Mouse (Mus musculus): Measurements from ENCODE around the gene Uprt. TPM values are rescaled to one million over a fixed set of nuclear protein-coding genes. Genes with fewer than 3 reads are reported as not detected.

Uprt gene
- polyA plus RNA-seq (2014; fragmentation: Nextera tagmentation; extraction: Ambion mirVana), result 2.6 and 2.8 TPM in 2 replicates

DNA sequence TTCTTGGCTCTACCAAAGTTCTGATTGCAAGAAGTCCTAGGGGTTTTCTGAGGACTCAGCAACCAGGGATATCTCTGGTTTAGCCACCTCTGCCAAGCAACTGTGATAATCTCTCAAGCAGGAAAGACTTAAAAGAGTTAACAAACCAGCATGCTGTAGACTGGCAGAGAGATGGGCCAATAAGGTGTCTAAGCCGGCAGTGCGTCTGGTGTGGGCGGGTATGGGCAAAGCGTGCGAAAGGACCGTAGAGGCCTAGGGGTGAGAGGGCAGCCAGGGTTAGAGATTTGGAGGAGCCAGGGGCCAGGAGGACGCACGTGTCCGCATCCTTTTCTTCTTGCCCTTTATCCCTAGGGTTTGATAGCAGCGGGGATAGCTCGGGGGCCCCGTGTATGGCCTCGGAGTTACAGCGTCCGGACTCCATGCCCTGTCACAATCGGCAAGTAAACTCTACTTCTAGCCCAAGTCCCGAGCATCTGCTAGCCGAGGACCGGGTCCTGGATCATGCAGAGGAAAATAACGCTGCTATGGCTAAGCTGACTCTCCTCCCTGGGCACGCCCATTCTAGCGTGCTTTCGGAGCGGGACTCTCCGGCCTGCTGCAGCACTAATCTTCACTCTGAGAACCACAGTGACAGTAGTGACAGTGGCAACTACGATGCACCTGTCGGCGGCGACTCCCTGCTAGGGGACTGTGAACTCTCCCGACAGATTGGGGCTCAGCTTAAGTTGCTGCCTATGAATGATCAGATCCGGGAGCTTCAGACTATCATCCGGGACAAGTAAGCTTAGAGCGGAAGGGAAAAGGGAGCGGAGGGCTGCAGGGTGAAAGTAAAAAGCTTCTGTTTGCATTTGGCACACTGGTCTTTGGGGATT is at the start of gene Uprt:
Gene Uprt, plus strand, starts transcription at position 247 of the 872 bp plus-strand sequence.
- no peaks in the 10 kb centered on the region for H3K9me3 ChIP-seq (ENCODE audit: control insufficient read depth, low read length)
- WGBS, result 20% methylated on average over 34 of the region's 34 CpGs
- no peaks in the 10 kb centered on the region for H3K36me3 ChIP-seq (ENCODE audit: control insufficient read depth, insufficient read depth, low read length)
- peak within 1 kb of the TSS; percentile 68 for H3K27ac ChIP-seq (replicated peaks; ENCODE audit: low read depth, low read length)
- H3K4me1 ChIP-seq (ENCODE audit: control insufficient read depth, insufficient read depth, low read length), result no peaks in the 10 kb centered on the region
- peak; percentile 86 for DNase-seq
- no peaks in the 10 kb centered on the region; the same call in 1 of the 2 replicates for H3K27me3 ChIP-seq (ENCODE audit: control insufficient read depth, insufficient read depth, low read length)
- ATAC-seq (ENCODE audit: low FRiP score, low TSS enrichment), result peak; percentile 97
- peak within 1 kb of the TSS; percentile 56 for H3K4me2 ChIP-seq (ENCODE audit: low read length)
- peak within 1 kb of the TSS; percentile 54 for H3K4me3 ChIP-seq (replicated peaks; ENCODE audit: low read depth, low read length)
- peak within 1 kb of the TSS; percentile 53 for H3K9ac ChIP-seq (replicated peaks; ENCODE audit: low read length)

DNA sequence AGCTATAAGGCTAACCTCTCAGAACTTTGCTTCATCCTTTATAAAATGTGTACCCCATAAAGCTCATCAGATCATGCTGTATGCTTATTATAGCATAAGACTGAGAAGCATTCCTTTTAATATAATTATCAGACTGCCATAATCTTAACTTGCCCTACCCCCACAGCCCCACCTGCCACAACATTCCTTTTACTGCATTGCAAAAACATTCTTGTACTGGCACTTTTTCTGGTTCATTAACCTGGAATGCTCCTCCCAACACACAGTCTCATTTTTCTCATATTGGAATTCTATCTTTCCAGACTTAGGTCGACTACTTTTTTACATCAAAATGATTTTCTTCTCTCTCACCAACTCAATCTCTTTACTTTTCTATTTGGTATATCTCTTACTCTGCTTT is 49.2 kb upstream of the Uprt start:
- DNase-seq, result no peak
- Histone ChIP-seq H3K9me3 (ENCODE audit: control insufficient read depth, low read length) (no peaks in the 10 kb centered on the region), H3K27me3 (ENCODE audit: control insufficient read depth, insufficient read depth, low read length) (no peaks in the 10 kb centered on the region), H3K9ac (replicated peaks; ENCODE audit: low read length) (no peak overlapping the region), H3K4me1 (ENCODE audit: control insufficient read depth, insufficient read depth, low read length) (no peaks in the 10 kb centered on the region), H3K4me2 (ENCODE audit: low read length) (no peak overlapping the region), H3K36me3 (ENCODE audit: control insufficient read depth, insufficient read depth, low read length) (no peaks in the 10 kb centered on the region), H3K27ac (replicated peaks; ENCODE audit: low read depth, low read length) (no peak overlapping the region), H3K4me3 (replicated peaks; ENCODE audit: low read depth, low read length) (no peak overlapping the region)
- ATAC-seq (ENCODE audit: low FRiP score, low TSS enrichment), result no peak
- WGBS, result 49% methylated on average over 1 of the region's 1 CpGs

DNA sequence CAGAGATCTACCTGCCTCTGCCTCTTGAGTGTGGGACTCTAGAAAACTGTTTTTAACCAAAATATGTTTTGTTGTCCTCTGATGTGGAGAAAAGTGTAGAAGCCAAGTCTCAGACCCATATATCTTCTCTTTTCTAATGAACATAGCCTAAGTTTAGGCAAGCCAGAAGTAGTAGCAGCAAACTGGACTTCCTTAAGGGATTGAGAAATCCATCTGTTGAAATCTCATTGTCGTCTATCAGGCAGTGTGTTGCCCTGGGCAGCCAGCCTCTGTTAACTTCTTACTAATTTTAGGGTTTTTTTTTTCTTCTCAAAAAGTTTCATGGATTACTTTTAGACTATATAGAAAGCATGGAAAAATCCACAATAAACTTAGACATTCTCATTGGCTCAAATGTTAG is 30.2 kb upstream of the Uprt start:
- Histone ChIP-seq H3K4me1 (ENCODE audit: control insufficient read depth, insufficient read depth, low read length) (no peaks in the 10 kb centered on the region), H3K27me3 (ENCODE audit: control insufficient read depth, insufficient read depth, low read length) (0 out of 2 replicates have a peak, but pooled peaks cover 4% of the 10 kb centered on the region), H3K9me3 (ENCODE audit: control insufficient read depth, low read length) (no peaks in the 10 kb centered on the region), H3K9ac (replicated peaks; ENCODE audit: low read length) (no peak overlapping the region), H3K4me2 (ENCODE audit: low read length) (no peak overlapping the region), H3K27ac (replicated peaks; ENCODE audit: low read depth, low read length) (no peak overlapping the region), H3K4me3 (replicated peaks; ENCODE audit: low read depth, low read length) (no peak overlapping the region), H3K36me3 (ENCODE audit: control insufficient read depth, insufficient read depth, low read length) (no peaks in the 10 kb centered on the region)
- 79% methylated on average over 1 of the region's 1 CpGs for WGBS
- ATAC-seq (ENCODE audit: low FRiP score, low TSS enrichment) (no peak), DNase-seq (no peak)

DNA sequence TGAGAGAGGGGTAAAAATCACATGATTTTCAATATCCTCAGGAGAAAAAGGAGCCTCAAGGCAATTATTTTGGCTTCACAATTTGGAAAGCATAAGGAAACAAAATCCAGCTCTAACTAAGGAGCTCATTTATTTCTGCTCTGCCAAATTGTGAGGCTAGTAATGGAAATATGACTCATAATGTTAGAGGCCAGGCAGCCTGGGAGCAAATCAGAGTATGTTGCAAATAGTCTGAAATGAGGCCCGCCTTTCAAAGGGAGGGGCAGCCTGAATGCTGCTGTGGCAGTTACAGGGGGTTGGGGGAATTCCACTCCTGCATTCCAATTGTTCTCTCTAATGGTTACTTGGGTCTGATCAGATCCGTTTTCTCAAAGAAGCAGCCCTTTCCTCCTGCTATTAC is 20.9 kb upstream of the Uprt start:
- H3K9ac ChIP-seq (replicated peaks; ENCODE audit: low read length), result no peak overlapping the region
- 38% methylated on average over 2 of the region's 2 CpGs for WGBS
- H3K27me3 ChIP-seq (ENCODE audit: control insufficient read depth, insufficient read depth, low read length), result no peaks in the 10 kb centered on the region
- H3K27ac ChIP-seq (replicated peaks; ENCODE audit: low read depth, low read length), result no peak overlapping the region
- no peaks in the 10 kb centered on the region for H3K4me1 ChIP-seq (ENCODE audit: control insufficient read depth, insufficient read depth, low read length)
- ATAC-seq (ENCODE audit: low FRiP score, low TSS enrichment) (no peak), DNase-seq (no peak)
- no peak overlapping the region for H3K4me2 ChIP-seq (ENCODE audit: low read length)
- H3K9me3 ChIP-seq (ENCODE audit: control insufficient read depth, low read length), result no peaks in the 10 kb centered on the region
- no peaks in the 10 kb centered on the region for H3K36me3 ChIP-seq (ENCODE audit: control insufficient read depth, insufficient read depth, low read length)
- no peak overlapping the region for H3K4me3 ChIP-seq (replicated peaks; ENCODE audit: low read depth, low read length)

DNA sequence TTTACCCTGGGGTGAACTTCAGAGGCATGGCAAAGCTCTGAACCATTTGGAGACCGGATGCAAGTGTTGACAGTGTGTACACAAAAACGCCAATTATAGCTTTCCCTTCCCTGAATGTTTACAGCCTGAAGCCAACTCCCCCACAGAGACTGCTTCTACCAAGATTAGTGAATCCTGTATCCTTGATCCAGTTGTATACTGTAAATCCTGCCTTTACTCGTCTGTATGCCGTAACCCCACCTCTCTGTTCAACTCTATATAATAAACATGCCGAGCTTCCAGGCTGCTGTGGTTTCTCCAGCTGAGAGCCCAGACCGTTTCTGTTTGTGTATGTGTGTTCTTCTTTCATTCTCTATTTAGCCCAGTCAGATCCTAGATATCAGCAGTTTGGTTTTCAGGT is 18.2 kb upstream of the Uprt start:
- WGBS, result 85% methylated on average over 6 of the region's 6 CpGs
- no peak for DNase-seq

DNA sequence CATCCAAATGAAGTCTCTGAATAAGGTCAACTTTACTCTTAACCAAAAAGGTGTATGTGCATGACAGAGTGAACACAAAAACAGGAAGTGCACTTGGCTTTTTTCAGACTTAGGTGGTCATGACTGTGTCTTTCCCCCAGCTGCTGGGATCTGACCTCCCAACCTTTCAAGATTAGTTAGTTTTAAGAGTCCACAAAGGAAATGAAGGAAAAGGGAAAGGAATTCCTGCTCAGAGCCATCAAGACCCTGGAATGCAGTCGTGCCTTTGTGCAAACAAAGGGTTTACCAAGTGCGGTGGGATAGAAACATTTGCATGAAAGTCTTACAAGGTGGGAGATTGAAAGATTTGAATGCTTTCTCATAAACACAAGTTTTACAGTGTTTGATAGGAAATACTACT is 4.6 kb upstream of the Uprt start:
- H3K36me3 ChIP-seq (ENCODE audit: control insufficient read depth, insufficient read depth, low read length), result no peaks in the 10 kb centered on the region
- no peaks in the 10 kb centered on the region for H3K4me1 ChIP-seq (ENCODE audit: control insufficient read depth, insufficient read depth, low read length)
- 0 out of 2 replicates have a peak, but pooled peaks cover 4% of the 10 kb centered on the region for H3K27me3 ChIP-seq (ENCODE audit: control insufficient read depth, insufficient read depth, low read length)
- H3K9ac ChIP-seq (replicated peaks; ENCODE audit: low read length), result no peak overlapping the region
- no peak overlapping the region for H3K4me3 ChIP-seq (replicated peaks; ENCODE audit: low read depth, low read length)
- H3K4me2 ChIP-seq (ENCODE audit: low read length), result no peak overlapping the region
- 29% methylated on average over 2 of the region's 2 CpGs for WGBS
- DNase-seq (no peak), ATAC-seq (ENCODE audit: low FRiP score, low TSS enrichment) (no peak)
- no peaks in the 10 kb centered on the region for H3K9me3 ChIP-seq (ENCODE audit: control insufficient read depth, low read length)
- no peak overlapping the region for H3K27ac ChIP-seq (replicated peaks; ENCODE audit: low read depth, low read length)

More for the DNA sequence above, 18.2 kb upstream of the Uprt start:
- no peak for ATAC-seq (ENCODE audit: low FRiP score, low TSS enrichment)
- H3K36me3 ChIP-seq (ENCODE audit: control insufficient read depth, insufficient read depth, low read length), result no peaks in the 10 kb centered on the region
- H3K4me3 ChIP-seq (replicated peaks; ENCODE audit: low read depth, low read length), result no peak overlapping the region
- no peak overlapping the region for H3K27ac ChIP-seq (replicated peaks; ENCODE audit: low read depth, low read length)
- no peaks in the 10 kb centered on the region for H3K4me1 ChIP-seq (ENCODE audit: control insufficient read depth, insufficient read depth, low read length)
- no peaks in the 10 kb centered on the region for H3K27me3 ChIP-seq (ENCODE audit: control insufficient read depth, insufficient read depth, low read length)
- no peaks in the 10 kb centered on the region for H3K9me3 ChIP-seq (ENCODE audit: control insufficient read depth, low read length)
- H3K9ac ChIP-seq (replicated peaks; ENCODE audit: low read length), result no peak overlapping the region
- H3K4me2 ChIP-seq (ENCODE audit: low read length), result no peak overlapping the region

DNA sequence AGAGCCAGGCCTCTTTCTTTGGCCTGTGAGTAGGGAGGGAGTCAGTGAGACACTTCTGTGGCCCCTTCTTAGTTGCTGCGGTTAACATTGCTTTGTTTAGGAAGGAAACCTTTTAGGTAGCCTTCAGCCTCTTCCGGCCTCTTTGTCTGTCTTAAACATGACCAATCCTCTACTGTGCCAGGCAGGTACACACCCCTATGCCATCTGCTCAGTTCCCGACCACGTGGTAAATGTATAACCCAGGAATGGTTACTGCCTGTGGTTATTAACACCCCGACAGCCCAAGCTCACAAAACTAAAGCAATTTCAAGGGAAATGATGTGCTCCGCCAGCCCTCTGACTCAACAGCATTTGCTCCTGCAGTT is 808 bp downstream of the Uprt start:
- ATAC-seq (ENCODE audit: low FRiP score, low TSS enrichment) (peak; percentile 80), DNase-seq (peak; percentile 41)
- Histone ChIP-seq H3K4me1 (ENCODE audit: control insufficient read depth, insufficient read depth, low read length) (no peaks in the 10 kb centered on the region), H3K4me3 (replicated peaks; ENCODE audit: low read depth, low read length) (peak overlapping the region; percentile 54), H3K27me3 (ENCODE audit: control insufficient read depth, insufficient read depth, low read length) (no peaks in the 10 kb centered on the region; the same call in 1 of the 2 replicates), H3K4me2 (ENCODE audit: low read length) (peak overlapping the region; percentile 56), H3K9ac (replicated peaks; ENCODE audit: low read length) (peak overlapping the region; percentile 53), H3K9me3 (ENCODE audit: control insufficient read depth, low read length) (no peaks in the 10 kb centered on the region), H3K27ac (replicated peaks; ENCODE audit: low read depth, low read length) (peak overlapping the region; percentile 68; the same call in 1 of the 2 replicates), H3K36me3 (ENCODE audit: control insufficient read depth, insufficient read depth, low read length) (no peaks in the 10 kb centered on the region)
- 26% methylated on average over 6 of the region's 6 CpGs for WGBS

DNA sequence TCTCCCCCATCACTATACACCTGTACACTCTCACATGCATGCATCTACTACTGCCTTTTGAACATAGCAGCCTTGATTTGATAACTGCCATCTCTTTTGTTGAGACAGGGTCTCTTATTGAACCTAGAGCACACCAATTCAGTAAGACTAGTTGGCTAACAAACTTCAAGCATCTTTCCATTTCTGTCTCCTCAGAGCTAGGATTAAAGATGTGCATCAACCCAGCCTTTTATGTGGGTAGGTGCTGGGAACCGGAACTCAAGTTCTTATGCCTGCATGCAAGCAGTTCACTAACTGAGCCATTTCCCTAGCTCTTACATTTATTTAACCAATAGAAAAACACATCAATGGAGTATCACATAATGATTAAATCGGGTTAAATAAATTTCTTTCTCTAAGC is 3.0 kb downstream of the Uprt start:
- 83% methylated on average over 2 of the region's 2 CpGs for WGBS
- Histone ChIP-seq H3K27me3 (ENCODE audit: control insufficient read depth, insufficient read depth, low read length) (no peaks in the 10 kb centered on the region; the same call in 1 of the 2 replicates), H3K4me2 (ENCODE audit: low read length) (no peak overlapping the region), H3K4me1 (ENCODE audit: control insufficient read depth, insufficient read depth, low read length) (no peaks in the 10 kb centered on the region), H3K36me3 (ENCODE audit: control insufficient read depth, insufficient read depth, low read length) (no peaks in the 10 kb centered on the region), H3K9me3 (ENCODE audit: control insufficient read depth, low read length) (no peaks in the 10 kb centered on the region), H3K4me3 (replicated peaks; ENCODE audit: low read depth, low read length) (no peak overlapping the region), H3K27ac (replicated peaks; ENCODE audit: low read depth, low read length) (no peak overlapping the region), H3K9ac (replicated peaks; ENCODE audit: low read length) (no peak overlapping the region)
- DNase-seq (no peak), ATAC-seq (ENCODE audit: low FRiP score, low TSS enrichment) (no peak)

DNA sequence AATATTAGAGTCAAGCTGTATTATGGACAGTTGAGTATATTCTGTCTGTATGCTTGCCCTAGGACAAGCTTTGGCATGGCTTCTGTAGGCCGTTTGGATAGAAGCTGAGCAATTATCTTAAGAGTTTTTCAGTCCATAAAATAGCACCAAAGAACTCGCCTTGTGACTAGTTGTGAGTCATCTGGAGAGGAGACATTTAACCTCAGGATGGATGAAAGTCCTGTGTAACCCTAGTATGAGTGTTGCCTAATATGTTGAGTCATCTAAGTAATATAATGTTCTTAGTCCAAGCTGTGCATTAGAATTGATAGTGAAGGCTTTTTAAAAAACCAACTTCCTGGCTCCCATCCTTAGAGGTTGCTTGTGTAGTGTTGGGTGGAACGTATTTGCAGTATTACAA is 5.4 kb downstream of the Uprt start:
- 70% methylated on average over 3 of the region's 3 CpGs for WGBS
- no peak overlapping the region for H3K4me2 ChIP-seq (ENCODE audit: low read length)
- H3K27ac ChIP-seq (replicated peaks; ENCODE audit: low read depth, low read length), result no peak overlapping the region
- no peaks in the 10 kb centered on the region; the same call in 1 of the 2 replicates for H3K27me3 ChIP-seq (ENCODE audit: control insufficient read depth, insufficient read depth, low read length)
- H3K4me1 ChIP-seq (ENCODE audit: control insufficient read depth, insufficient read depth, low read length), result no peaks in the 10 kb centered on the region
- H3K9ac ChIP-seq (replicated peaks; ENCODE audit: low read length), result no peak overlapping the region
- no peak for DNase-seq
- no peak for ATAC-seq (ENCODE audit: low FRiP score, low TSS enrichment)
- H3K36me3 ChIP-seq (ENCODE audit: control insufficient read depth, insufficient read depth, low read length), result no peaks in the 10 kb centered on the region
- H3K4me3 ChIP-seq (replicated peaks; ENCODE audit: low read depth, low read length), result no peak overlapping the region
- no peaks in the 10 kb centered on the region for H3K9me3 ChIP-seq (ENCODE audit: control insufficient read depth, low read length)

Measured in midbrain, embryonic 14.5 days (tissue).